Mouse (Mus musculus): ENCODE measurements around the gene Ptdss2.

GRCm38 (mm10) chr7:141131904-141132755 lies 9.9 kb downstream of the Ptdss2 start:
- TF ChIP-seq CTCF (IDR thresholded peaks at IDR 0.05; ENCODE audit: borderline replicate concordance, insufficient read depth, low read length) (no peak), POLR2A (IDR thresholded peaks at IDR 0.05; ENCODE audit: low read depth, low read length) (no peak)
